Mouse (Mus musculus) midbrain, embryonic 15.5 days (tissue): ENCODE measurements around the gene Crcp. TPM values are rescaled to one million over a fixed set of nuclear protein-coding genes. Genes with fewer than 3 reads are reported as not detected.
"Not testable (repeated sequence)": the region's sequence is repeated elsewhere in the genome, so short reads cannot be mapped to it uniquely, and the experiment has no call there.

Experiments used
- ATAC-seq: fragments of 200-750 bp; cut with Nextera tagmentation; replicated peaks from 2 replicates; pipeline ENCODE4 v1.8.0; 2017; ENCODE audit warnings: moderate TSS enrichment
- H3K27ac ChIP-seq: fragments of 300-500 bp; sonication (generic); 2 replicates; pipeline ENCODE4 v1.5.1; 2015; ENCODE audit warnings: mild to moderate bottlenecking, inconsistent platforms
- H3K27me3 ChIP-seq: fragments of 300-500 bp; sonication (generic); replicated peaks from 2 replicates; pipeline ENCODE4 v1.6.1; 2015; ENCODE audit warnings: inconsistent platforms
- H3K36me3 ChIP-seq: fragments of 300-500 bp; sonication (generic); replicated peaks from 2 replicates; pipeline ENCODE4 v1.6.1; 2015; ENCODE audit warnings: inconsistent platforms
- H3K4me1 ChIP-seq: fragments of 300-500 bp; sonication (generic); 2 replicates; pipeline ENCODE4 v1.6.1; 2015; ENCODE audit warnings: inconsistent platforms
- H3K4me2 ChIP-seq: fragments of 300-500 bp; sonication (generic); 2 replicates; pipeline ENCODE4 v1.6.1; 2015; ENCODE audit warnings: inconsistent platforms, mild to moderate bottlenecking, moderate library complexity
- H3K4me3 ChIP-seq: fragments of 300-500 bp; sonication (generic); 2 replicates; pipeline ENCODE4 v1.5.1; 2015; ENCODE audit warnings: mild to moderate bottlenecking, inconsistent platforms
- H3K9ac ChIP-seq: fragments of 300-500 bp; sonication (generic); 2 replicates; pipeline ENCODE4 v1.6.1; 2015; ENCODE audit warnings: mild to moderate bottlenecking, inconsistent platforms
- H3K9me3 ChIP-seq: fragments of 300-500 bp; sonication (generic); 2 replicates; pipeline ENCODE4 v1.6.1; 2016; ENCODE audit warnings: inconsistent platforms
- WGBS: fragments of 180-500 bp; shearing (Covaris S2); methylation state at CpG from one replicate; pipeline ENCODE4 v1.1.7; 2015; ENCODE audit warnings: mixed read lengths; 5-methylcytosine and 5-hydroxymethylcytosine counted together
- polyA plus RNA-seq: library from polyadenylated mRNA; unstranded; fragments of >200 nt; fragmentation: Nextera tagmentation; extraction: Ambion mirVana; gene quantifications from 2 replicates; pipeline ENCODE4 v1.2.1, GENCODE M21; 2015

Crcp gene
- polyA plus RNA-seq, 1 experiment from 2014 or later = 88.6 TPM

DNA sequence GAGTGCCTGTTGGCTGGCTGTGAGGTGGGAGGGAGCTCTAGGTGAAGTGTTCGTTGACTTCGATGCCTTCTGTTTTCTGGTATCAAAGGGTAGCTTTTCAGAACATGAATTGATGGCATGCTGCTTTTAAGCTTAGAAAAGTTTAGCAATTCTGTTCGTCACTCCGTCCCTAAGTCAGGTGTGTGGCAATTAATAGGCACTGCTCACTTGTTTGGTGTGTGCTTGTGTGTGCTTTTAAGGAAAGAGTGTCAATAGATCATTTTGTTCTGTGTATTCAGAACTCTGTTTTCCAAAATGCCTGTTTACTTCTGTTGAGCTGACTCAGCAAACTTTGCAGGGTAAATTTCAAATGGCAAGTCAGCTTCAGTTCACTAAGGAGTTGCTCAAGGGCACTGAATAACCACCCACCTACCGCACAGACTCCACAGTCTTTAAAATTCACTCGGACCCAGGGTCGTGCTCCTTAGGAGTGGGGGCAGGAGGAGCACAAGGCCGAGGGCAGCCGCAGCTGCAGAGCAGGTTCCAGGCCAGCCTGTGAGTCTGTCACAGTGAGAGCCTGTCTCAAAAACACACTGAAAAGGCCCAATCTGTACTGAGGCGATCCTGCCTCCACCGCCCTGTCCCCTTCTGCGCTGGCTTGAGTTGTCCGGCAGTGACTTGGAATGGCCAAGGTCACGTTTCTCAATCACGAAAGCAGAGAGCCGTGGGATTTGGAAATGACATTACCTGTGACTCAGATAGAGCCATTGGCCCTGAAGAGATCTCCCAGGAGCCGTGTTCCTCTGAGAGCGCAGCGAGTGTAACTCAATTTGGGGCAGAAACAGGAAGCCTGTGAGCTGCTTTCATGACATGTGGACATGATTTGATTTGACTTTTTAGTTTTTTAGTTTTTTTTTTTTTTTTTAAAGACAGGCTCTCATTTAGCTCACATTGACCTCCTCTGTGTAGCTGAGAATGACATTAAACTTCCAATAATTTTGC lies 2.6 kb downstream of the Crcp start:
- H3K4me1 ChIP-seq = peaks cover 9% of the 10 kb centered on the region
- H3K36me3 ChIP-seq = 0 out of 2 replicates have a peak, but pooled peaks cover 5% of the 10 kb centered on the region
- H3K9me3 ChIP-seq = no peaks in the 10 kb centered on the region
- H3K27me3 ChIP-seq = no peaks in the 10 kb centered on the region
- WGBS = 92% methylated on average over 19 of the region's 19 CpGs
- no peak for ATAC-seq
- H3K4me3 ChIP-seq = no peak overlapping the region
- no peak overlapping the region for H3K9ac ChIP-seq
- H3K27ac ChIP-seq = no peak overlapping the region
- H3K4me2 ChIP-seq = no peak overlapping the region

DNA sequence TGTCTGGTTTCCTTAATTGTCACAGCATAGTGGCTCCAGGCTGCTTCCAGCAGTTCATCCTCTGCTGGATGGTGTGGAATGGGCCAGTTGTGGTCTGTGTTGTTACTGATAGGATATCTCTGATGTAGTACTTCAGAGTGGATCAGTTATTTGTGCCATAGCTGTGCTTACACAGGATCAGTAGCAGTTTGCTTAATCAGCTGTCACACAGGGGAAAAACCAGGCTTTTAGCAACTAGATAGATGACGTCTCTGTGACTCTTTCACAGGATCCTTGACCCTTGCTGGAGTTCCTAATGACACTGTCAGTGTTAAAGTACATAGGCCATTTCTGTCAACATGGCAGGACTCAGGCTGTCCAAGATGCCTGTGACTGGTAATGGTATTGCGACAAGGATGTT lies 4.8 kb downstream of the Crcp start:
- no peak for ATAC-seq
- no peak overlapping the region for H3K9ac ChIP-seq
- H3K4me1 ChIP-seq = peaks cover 9% of the 10 kb centered on the region
- H3K4me2 ChIP-seq = no peak overlapping the region
- WGBS = 88% methylated on average over 2 of the region's 2 CpGs
- no peaks in the 10 kb centered on the region for H3K27me3 ChIP-seq
- H3K9me3 ChIP-seq = no peaks in the 10 kb centered on the region
- no peak overlapping the region for H3K4me3 ChIP-seq
- H3K27ac ChIP-seq = no peak overlapping the region
- 0 out of 2 replicates have a peak, but pooled peaks cover 5% of the 10 kb centered on the region for H3K36me3 ChIP-seq

DNA sequence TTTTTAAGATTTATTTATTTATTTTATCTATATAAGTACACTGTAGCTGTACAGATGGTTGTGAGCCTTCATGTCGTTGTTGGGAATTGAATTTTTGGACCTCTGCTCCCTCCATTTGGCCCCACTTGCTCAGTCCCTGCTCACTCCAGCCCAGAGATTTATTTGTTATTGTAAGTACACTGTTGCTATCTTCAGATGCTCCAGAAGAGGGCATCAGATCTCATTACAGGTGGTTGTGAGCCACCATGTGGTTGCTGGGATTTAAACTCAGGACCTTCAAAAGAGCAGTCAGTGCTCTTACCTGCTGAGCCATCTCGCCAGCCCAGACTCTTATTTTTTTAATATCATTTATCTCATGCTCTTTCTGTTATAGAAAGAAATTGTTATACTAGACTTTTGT lies 7.2 kb downstream of the Crcp start:
- not testable (repeated sequence) for H3K27me3 ChIP-seq, H3K4me3 ChIP-seq, H3K4me2 ChIP-seq, H3K9ac ChIP-seq, H3K4me1 ChIP-seq, H3K9me3 ChIP-seq, ATAC-seq, H3K27ac ChIP-seq
- WGBS = 64% methylated on average over 2 of the region's 2 CpGs
- H3K36me3 ChIP-seq = peaks cover 12% of the 10 kb centered on the region; the same call in 1 of the 2 replicates

DNA sequence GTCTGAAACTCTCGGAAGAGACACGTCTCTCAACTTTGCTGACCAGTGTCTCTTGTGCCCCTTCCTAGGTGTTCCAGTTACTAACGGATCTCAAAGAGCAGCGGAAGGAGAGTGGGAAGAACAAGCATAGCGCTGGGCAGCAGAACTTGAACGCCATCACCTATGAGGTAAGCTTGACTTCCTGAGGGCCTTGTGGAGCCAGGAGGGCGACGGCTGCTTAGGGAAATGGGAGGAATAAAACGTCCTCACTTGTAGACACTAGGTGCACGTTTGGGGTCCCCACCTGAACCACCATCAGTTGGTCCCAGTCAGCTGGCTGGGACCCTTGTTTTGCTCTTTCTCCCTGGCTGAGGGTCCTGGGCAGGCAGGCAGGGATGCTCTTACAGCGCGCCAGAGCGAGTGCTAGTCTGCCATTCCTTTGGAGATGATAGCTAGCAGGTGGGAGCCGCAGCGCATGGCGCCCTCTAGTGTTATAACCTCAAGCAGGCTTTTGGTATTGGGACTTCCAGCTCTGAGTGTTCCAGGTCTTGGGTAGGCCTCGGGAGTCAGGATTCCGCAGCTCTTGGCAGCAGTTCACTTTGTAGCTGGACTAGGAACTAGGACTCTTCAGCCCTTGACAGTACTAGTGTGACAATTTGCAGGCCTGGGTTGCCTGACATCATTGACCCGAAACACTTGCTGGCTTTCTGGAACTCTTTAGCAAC lies 8.8 kb downstream of the Crcp start:
- no peak for ATAC-seq
- Histone ChIP-seq H3K4me3 (no peak overlapping the region), H3K4me1 (no peaks in the 10 kb centered on the region), H3K27me3 (no peaks in the 10 kb centered on the region), H3K9me3 (no peaks in the 10 kb centered on the region), H3K9ac (no peak overlapping the region), H3K36me3 (peaks cover 23% of the 10 kb centered on the region), H3K27ac (no peak overlapping the region), H3K4me2 (no peak overlapping the region)
- WGBS = 65% methylated on average over 19 of the region's 19 CpGs

DNA sequence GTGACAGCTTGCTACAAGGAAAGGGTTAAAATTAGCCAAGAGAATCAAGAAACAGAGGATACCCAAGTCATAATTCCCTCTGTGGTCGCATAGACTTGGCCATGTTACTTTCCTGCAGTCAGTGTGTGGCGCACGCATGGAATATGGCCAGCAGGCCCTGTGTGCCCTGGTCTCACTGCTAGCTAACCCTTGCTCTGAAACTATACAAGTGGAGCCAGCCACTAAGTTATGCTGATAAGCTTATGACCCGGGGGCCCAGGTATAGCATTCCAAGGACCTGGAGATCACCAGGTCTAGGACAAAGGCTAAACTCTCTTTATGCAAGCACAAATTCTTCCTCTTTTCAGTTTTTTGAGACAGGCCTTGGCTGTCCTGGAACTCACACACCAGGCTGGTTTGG lies 11.7 kb downstream of the Crcp start:
- Histone ChIP-seq H3K9me3 (no peaks in the 10 kb centered on the region), H3K9ac (no peak overlapping the region), H3K27me3 (no peaks in the 10 kb centered on the region), H3K27ac (no peak overlapping the region), H3K4me2 (no peak overlapping the region), H3K4me1 (no peaks in the 10 kb centered on the region), H3K4me3 (no peak overlapping the region), H3K36me3 (peaks cover 23% of the 10 kb centered on the region)
- ATAC-seq = no peak
- 91% methylated on average over 4 of the region's 4 CpGs for WGBS

DNA sequence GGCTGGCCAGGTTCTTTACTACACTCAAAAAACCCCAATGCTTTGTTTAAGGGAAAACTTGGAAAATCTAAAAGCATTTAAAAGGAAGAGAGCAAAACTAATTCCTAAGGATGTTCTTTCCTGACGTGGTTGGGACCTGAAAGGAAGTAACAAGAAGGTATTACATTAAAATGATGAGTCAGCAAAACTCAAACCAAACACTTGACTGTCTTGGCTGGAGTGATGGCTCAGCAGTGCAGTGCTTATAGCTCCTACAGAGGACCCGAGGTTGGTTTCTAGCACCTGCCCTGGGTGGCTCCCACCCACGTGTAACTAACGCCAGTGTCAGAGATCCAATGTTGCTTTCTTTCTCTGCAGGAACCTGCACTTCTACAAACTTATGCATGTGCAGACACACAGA lies 12.2 kb downstream of the Crcp start:
- peaks cover 23% of the 10 kb centered on the region for H3K36me3 ChIP-seq
- H3K27ac ChIP-seq = no peak overlapping the region
- H3K9ac ChIP-seq = no peak overlapping the region
- H3K9me3 ChIP-seq = no peaks in the 10 kb centered on the region
- ATAC-seq = no peak
- H3K4me1 ChIP-seq = no peaks in the 10 kb centered on the region
- no peak overlapping the region for H3K4me3 ChIP-seq
- no peak overlapping the region for H3K4me2 ChIP-seq
- 91% methylated on average over 4 of the region's 4 CpGs for WGBS
- no peaks in the 10 kb centered on the region for H3K27me3 ChIP-seq

DNA sequence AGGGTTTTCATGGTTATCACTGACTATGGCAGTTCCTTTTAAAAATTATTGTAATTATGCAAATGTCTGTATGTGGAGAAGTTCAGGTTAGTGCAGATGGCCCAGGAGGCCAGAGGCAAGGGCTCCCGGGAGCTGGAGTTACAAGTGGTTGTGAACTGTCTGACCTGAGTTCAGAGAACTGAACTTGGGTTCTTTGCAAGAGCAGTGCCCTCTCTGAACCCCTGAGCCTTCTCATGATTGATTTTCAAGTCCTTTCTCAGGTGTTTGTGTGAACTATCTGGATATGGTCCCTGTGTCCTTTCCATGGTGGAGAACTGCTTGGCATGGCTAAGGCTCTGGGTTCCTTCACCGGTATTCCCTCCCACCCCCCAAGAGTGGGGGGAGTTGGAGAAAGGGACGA lies 14.7 kb downstream of the Crcp start:
- Histone ChIP-seq H3K36me3 (peaks cover 30% of the 10 kb centered on the region), H3K4me3 (no peak overlapping the region)
- WGBS = 93% methylated on average over 3 of the region's 3 CpGs

DNA sequence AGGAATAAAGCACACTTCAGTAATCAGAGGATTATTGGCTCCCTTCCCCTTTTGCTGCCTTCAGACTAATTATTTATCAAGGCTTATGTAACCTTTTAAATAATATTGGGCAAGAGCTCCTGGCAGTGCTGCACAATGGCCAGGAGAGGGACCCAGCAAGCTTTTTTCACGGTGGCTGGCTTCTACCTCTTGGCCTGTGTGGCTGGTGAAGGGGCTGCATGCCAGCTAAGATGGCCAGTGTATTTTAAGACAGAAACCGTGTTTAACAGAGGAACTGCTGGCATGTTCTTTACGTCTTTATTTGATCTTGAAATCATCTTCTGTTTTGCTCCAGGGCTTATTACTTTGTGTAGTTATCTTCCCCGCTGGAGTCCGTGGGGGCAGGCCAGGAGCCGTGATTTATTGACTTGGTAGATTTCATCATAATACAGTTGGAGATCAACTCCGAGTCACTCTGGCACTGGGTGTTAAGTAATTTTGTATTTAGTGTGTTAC lies 15.2 kb downstream of the Crcp start:
- Histone ChIP-seq H3K9me3 (no peaks in the 10 kb centered on the region), H3K27ac (no peak overlapping the region), H3K27me3 (no peaks in the 10 kb centered on the region), H3K36me3 (peaks cover 30% of the 10 kb centered on the region), H3K4me3 (no peak overlapping the region), H3K9ac (no peak overlapping the region), H3K4me2 (no peak overlapping the region), H3K4me1 (no peaks in the 10 kb centered on the region)
- no peak for ATAC-seq
- 72% methylated on average over 7 of the region's 7 CpGs for WGBS

More for the DNA sequence above, 14.7 kb downstream of the Crcp start:
- H3K4me2 ChIP-seq = no peak overlapping the region
- no peak overlapping the region for H3K9ac ChIP-seq
- no peak overlapping the region for H3K27ac ChIP-seq
- H3K4me1 ChIP-seq = no peaks in the 10 kb centered on the region
- no peaks in the 10 kb centered on the region for H3K27me3 ChIP-seq
- H3K9me3 ChIP-seq = no peaks in the 10 kb centered on the region
- no peak for ATAC-seq

DNA sequence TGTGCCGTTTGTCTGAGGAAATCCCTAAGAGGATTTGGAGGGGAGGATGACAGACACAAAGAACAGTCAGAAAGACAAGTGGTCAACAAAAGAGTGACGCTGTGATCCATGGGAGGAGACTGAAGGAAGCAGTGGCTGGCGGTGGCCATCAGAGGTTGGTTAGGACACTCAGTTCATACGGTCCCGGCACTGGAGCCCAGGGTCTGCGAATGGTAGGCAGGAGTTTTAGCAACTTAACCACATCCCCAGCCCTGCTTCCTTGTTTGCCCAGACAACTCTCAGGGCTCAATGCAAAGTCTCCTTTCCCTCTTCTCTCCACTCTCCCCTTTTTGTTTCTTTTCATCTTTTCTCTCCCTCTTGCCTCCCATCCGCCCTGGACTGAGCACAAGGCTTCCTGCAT lies 17.0 kb downstream of the Crcp start:
- 75% methylated on average over 7 of the region's 7 CpGs for WGBS
- Histone ChIP-seq H3K4me2 (no peak overlapping the region), H3K27ac (no peak overlapping the region), H3K9ac (no peak overlapping the region), H3K9me3 (no peaks in the 10 kb centered on the region), H3K4me1 (no peaks in the 10 kb centered on the region), H3K4me3 (no peak overlapping the region), H3K27me3 (no peaks in the 10 kb centered on the region), H3K36me3 (peaks cover 23% of the 10 kb centered on the region)
- ATAC-seq = no peak

DNA sequence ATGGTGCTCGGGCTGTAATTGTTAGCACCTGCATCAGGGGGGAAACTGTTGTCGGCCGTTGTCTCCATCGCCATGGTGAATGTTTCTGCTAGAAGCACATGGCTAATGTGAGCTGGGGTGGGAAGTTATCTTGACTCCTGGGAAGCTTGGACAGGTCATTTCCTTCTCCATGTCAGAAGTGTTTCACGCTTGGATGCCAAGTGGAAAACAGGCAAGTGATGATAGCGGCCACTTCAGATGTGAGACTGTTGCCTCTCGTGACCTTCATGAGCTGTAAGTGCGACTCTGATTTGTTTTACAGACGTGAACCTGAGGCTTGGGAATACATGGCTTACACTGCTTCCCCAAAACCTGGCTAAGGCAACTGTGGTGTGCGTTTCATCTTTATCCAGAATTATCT lies 17.5 kb downstream of the Crcp start:
- WGBS = 92% methylated on average over 10 of the region's 10 CpGs
- H3K9ac ChIP-seq = no peak overlapping the region
- no peak overlapping the region for H3K4me3 ChIP-seq
- no peak overlapping the region for H3K27ac ChIP-seq
- no peak overlapping the region for H3K4me2 ChIP-seq
- H3K9me3 ChIP-seq = no peaks in the 10 kb centered on the region
- H3K36me3 ChIP-seq = peaks cover 23% of the 10 kb centered on the region
- H3K4me1 ChIP-seq = no peaks in the 10 kb centered on the region
- H3K27me3 ChIP-seq = no peaks in the 10 kb centered on the region
- ATAC-seq = no peak

DNA sequence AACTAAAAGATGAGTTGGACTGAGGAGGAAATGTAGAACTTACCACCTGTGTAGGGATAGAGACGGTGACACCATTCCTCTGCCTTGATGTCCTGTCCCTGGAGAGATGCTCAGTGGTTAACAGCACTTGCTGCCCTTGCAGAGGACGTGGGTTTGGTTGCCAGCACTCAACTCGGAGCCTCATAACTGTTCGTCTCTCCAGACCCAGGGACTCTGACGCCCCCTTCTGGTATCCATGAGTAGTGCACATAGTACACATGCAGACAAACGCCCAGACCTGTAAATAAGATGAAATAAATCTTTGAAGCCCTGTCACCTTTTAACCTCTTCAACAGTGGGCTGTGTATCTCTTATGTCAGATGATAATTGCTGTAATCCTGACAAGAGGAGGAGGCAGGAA lies 17.9 kb downstream of the Crcp start:
- Histone ChIP-seq H3K4me2 (no peak overlapping the region), H3K27me3 (no peaks in the 10 kb centered on the region), H3K9ac (no peak overlapping the region), H3K36me3 (peaks cover 20% of the 10 kb centered on the region), H3K27ac (no peak overlapping the region), H3K4me3 (no peak overlapping the region), H3K4me1 (no peaks in the 10 kb centered on the region), H3K9me3 (no peaks in the 10 kb centered on the region)
- 82% methylated on average over 6 of the region's 6 CpGs for WGBS
- no peak for ATAC-seq

DNA sequence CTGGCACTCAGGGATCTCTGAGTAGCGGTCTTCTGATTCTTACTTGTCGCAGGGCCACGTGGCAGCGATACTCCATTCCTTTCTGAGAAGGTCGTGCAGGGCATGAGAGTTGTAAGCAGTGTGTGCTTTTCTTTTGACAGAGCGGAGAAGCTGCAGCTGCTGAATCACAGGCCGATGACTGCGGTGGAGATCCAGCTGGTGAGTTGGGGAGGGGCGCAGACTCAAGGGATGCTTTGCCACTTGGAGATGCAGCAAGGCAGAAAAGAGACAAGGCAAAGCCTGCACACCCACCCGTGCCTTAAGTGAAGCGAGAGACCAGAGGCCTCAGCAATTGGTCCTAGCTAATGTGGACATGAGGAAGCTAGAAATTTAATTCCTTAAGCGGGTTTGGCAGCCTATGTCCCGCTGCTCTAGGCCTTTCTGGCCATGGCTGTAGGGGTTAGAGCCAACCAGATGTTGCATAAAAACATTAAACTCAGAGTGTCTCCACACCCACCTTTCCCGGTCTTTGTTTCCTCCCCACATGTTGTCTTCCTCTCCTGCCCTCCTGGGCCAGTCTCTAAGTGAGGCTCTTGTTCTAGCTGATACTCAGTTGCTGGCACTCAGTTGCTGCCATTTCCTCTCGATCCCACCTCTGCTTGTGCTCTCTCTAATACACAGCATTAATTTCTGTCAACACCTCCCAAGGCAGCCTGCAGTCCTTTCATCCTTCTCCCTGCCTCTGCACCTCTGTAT lies 19.9 kb downstream of the Crcp start:
- Histone ChIP-seq H3K4me1 (no peaks in the 10 kb centered on the region), H3K9me3 (no peaks in the 10 kb centered on the region), H3K4me2 (no peak overlapping the region), H3K4me3 (no peak overlapping the region), H3K36me3 (peaks cover 7% of the 10 kb centered on the region; the same call in 1 of the 2 replicates), H3K27me3 (no peaks in the 10 kb centered on the region), H3K9ac (no peak overlapping the region), H3K27ac (no peak overlapping the region)
- ATAC-seq = no peak
- 80% methylated on average over 15 of the region's 15 CpGs for WGBS
